ENCODE assay signal across 9 mouse cellular contexts in the genomic region with DNA sequence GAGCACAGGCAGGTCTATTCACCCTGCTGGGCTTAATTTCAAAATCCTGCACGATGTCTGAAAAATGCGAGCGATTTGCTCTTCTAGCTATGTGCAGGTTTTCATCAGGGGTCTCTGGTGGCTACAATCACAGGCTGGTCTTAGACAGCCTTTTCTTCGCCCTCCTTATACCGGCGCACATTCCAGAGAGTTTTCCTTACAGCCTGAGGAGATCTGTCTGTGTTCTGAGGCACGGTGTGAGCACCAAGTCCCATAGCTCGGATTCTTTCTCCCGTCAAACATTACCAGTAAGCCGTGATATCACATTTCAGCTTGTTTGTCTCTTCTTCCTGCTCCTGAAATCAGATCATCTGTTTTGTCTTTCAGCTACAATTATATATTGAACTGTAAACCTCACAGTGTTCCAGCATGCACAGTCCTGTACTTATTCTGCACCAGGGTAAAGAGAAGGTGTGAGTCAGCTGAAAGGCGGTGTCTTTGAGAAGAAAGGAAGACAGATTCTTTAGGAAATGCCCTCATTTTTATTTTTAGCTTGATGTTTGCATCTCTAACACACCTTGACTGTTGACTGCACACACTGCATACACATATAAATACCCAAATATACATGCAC.
DNase-seq lines count a peak whose midpoint lies in the region; ATAC-seq lines count a peak whose summit lies in the region.
"Had no signal": no experiment of that assay in that cellular context is flagged by ENCODE, and none has a peak within 500 bp of the region (broad histone marks: within the 10 kb centered on the region; RNA-seq: fewer than 3 reads in every experiment).

No protein-coding gene starts in this region.

- no peaks in the 10 kb centered on the region for H3K9me3 ChIP-seq in heart, embryonic 16.5 days (replicated peaks; ENCODE audit: control insufficient read depth, low read length)
- H3K9me3 ChIP-seq in embryonic facial prominence, embryonic 14.5 days (ENCODE audit: control insufficient read depth, low read length): no peaks in the 10 kb centered on the region
- H3K9me3 ChIP-seq in midbrain, embryonic 15.5 days: no peaks in the 10 kb centered on the region
- no peaks in the 10 kb centered on the region for H3K9me3 ChIP-seq in neural tube, embryonic 15.5 days (replicated peaks)

- no peaks in the 10 kb centered on the region for H3K27me3 ChIP-seq in heart, embryonic 16.5 days (ENCODE audit: control insufficient read depth, insufficient read depth, low read length)
- H3K27me3 ChIP-seq in embryonic facial prominence, embryonic 14.5 days (replicated peaks; ENCODE audit: control insufficient read depth, insufficient read depth, low read length): no peaks in the 10 kb centered on the region
- H3K27me3 ChIP-seq in midbrain, embryonic 15.5 days (replicated peaks): no peaks in the 10 kb centered on the region
- no peaks in the 10 kb centered on the region for H3K27me3 ChIP-seq in neural tube, embryonic 15.5 days (replicated peaks)

- H3K4me2 ChIP-seq in heart, embryonic 16.5 days (ENCODE audit: low read depth, low read length): peak overlapping the region; percentile 29; the same call in 1 of the 2 replicates
- H3K4me2 ChIP-seq in embryonic facial prominence, embryonic 14.5 days (ENCODE audit: low read depth, low read length): peak overlapping the region; percentile 52
- peak overlapping the region; percentile 18; the same call in 1 of the 2 replicates for H3K4me2 ChIP-seq in midbrain, embryonic 15.5 days
- no peak overlapping the region for H3K4me2 ChIP-seq in neural tube, embryonic 15.5 days

- no peak for ATAC-seq in heart, embryonic 16.5 days (replicated peaks; ENCODE audit: extremely low read depth, insufficient read depth, low FRiP score)
- peak; percentile 77 for ATAC-seq in embryonic facial prominence, embryonic 14.5 days (ENCODE audit: low read depth)
- peak; percentile 65; the same call in 1 of the 2 replicates for ATAC-seq in midbrain, embryonic 15.5 days (replicated peaks)
- no peak for ATAC-seq in neural tube, embryonic 15.5 days (ENCODE audit: low FRiP score)

- H3K4me3 ChIP-seq in heart, embryonic 16.5 days (ENCODE audit: low read length): no peak overlapping the region
- peak overlapping the region; percentile 16 for H3K4me3 ChIP-seq in embryonic facial prominence, embryonic 14.5 days (ENCODE audit: low read depth, low read length)
- no peak overlapping the region for H3K4me3 ChIP-seq in midbrain, embryonic 15.5 days
- H3K4me3 ChIP-seq in neural tube, embryonic 15.5 days (replicated peaks): no peak overlapping the region

- H3K36me3 ChIP-seq in heart, embryonic 16.5 days (ENCODE audit: control insufficient read depth, insufficient read depth): no peaks in the 10 kb centered on the region
- no peaks in the 10 kb centered on the region for H3K36me3 ChIP-seq in embryonic facial prominence, embryonic 14.5 days (ENCODE audit: control insufficient read depth, insufficient read depth, low read length)
- no peaks in the 10 kb centered on the region for H3K36me3 ChIP-seq in midbrain, embryonic 15.5 days (replicated peaks)
- H3K36me3 ChIP-seq in neural tube, embryonic 15.5 days: no peaks in the 10 kb centered on the region

- H3K9ac ChIP-seq in heart, embryonic 16.5 days (ENCODE audit: low read length): no peak overlapping the region
- no peak overlapping the region; the same call in 1 of the 2 replicates for H3K9ac ChIP-seq in embryonic facial prominence, embryonic 14.5 days (ENCODE audit: low read depth, low read length)
- H3K9ac ChIP-seq in midbrain, embryonic 15.5 days: 0 out of 2 replicates have a peak overlapping the region, but pooled peaks have one; percentile 15
- H3K9ac ChIP-seq in neural tube, embryonic 15.5 days (replicated peaks): no peak overlapping the region

- H3K27ac ChIP-seq in heart, embryonic 16.5 days (ENCODE audit: low read length): no peak overlapping the region
- H3K27ac ChIP-seq in embryonic facial prominence, embryonic 14.5 days (replicated peaks; ENCODE audit: low read depth, low read length): peak overlapping the region; percentile 39
- H3K27ac ChIP-seq in midbrain, embryonic 15.5 days: peak overlapping the region; percentile 30; the same call in 1 of the 2 replicates
- H3K27ac ChIP-seq in neural tube, embryonic 15.5 days (replicated peaks): no peak overlapping the region

- no peak for DNase-seq in heart, adult 18-20 months
- peak; percentile 34 for DNase-seq in embryo, embryonic 10.5 days (ENCODE audit: low spot score)
- peak; percentile 67 for DNase-seq in embryonic facial prominence, embryonic 14.5 days (ENCODE audit: low spot score)
- DNase-seq in kidney, postnatal 14 days: no peak
- DNase-seq: left cerebral cortex, postnatal 4 days; lung, postnatal 10 days had no signal

- H3K4me1 ChIP-seq in heart, embryonic 16.5 days (ENCODE audit: control insufficient read depth, insufficient read depth, low read length): peaks cover 2% of the 10 kb centered on the region; the same call in 1 of the 2 replicates
- H3K4me1 ChIP-seq in embryonic facial prominence, embryonic 14.5 days (ENCODE audit: control insufficient read depth, insufficient read depth, low read length): peaks cover 9% of the 10 kb centered on the region
- peaks cover 15% of the 10 kb centered on the region for H3K4me1 ChIP-seq in midbrain, embryonic 15.5 days
- H3K4me1 ChIP-seq in neural tube, embryonic 15.5 days: peaks cover 13% of the 10 kb centered on the region

- WGBS in heart, embryonic 16.5 days: 44% methylated on average over 11 of the region's 11 CpGs
- 20% methylated on average over 11 of the region's 11 CpGs for WGBS in embryonic facial prominence, embryonic 14.5 days
- 56% methylated on average over 11 of the region's 11 CpGs for WGBS in midbrain, embryonic 15.5 days
- WGBS in neural tube, embryonic 15.5 days: 73% methylated on average over 11 of the region's 11 CpGs

Comparison
In these comparisons a context has a peak if more than half of its experiments do, and no peak if none do; other contexts are left out.
1. ATAC-seq: peak in embryonic facial prominence, embryonic 14.5 days (single experiment) and midbrain, embryonic 15.5 days (single experiment); none in heart, embryonic 16.5 days (single experiment) and neural tube, embryonic 15.5 days (single experiment).
2. H3K27ac ChIP-seq: peak in embryonic facial prominence, embryonic 14.5 days (single experiment) and midbrain, embryonic 15.5 days (single experiment); none in heart, embryonic 16.5 days (single experiment) and neural tube, embryonic 15.5 days (single experiment).
3. DNase-seq: peak in embryo, embryonic 10.5 days (single experiment) and embryonic facial prominence, embryonic 14.5 days (single experiment); none in heart, adult 18-20 months (0 of 2) and kidney, postnatal 14 days (single experiment).